Mouse (Mus musculus): ENCODE measurements around the gene Treml4. TPM values are rescaled to one million over a fixed set of nuclear protein-coding genes. Genes with fewer than 3 reads are reported as not detected.
"Not testable (repeated sequence)": the region's sequence is repeated elsewhere in the genome, so short reads cannot be mapped to it uniquely, and the experiment has no call there.

Gene Treml4
- polyA plus RNA-seq, 1 experiment, result 0.63 TPM

DNA sequence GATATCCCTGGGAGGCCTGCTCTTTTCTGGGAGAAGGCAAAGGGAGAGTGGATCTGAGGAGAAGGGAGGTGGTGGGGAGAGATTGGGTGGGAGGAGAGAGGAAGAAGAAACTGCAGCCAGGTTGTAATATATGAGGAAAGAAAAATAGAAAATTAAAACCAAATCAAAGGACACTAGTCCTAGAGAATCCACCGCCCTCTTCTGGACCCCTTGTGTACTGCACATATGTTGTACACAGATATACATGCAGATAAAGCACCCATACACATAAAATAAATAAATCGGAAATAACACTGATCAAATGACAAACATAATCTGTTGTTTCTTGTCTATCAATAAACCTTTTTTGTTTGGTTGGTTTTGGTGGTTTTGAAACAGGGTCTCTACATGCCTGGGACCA, 23.2 kb downstream of the Treml4 start:
- H3K4me3 ChIP-seq (ENCODE audit: insufficient read depth, low read length), result no peak overlapping the region
- TF ChIP-seq POLR2A (IDR thresholded peaks at IDR 0.05; ENCODE audit: borderline replicate concordance, low read depth, low read length), result no peak
- no peak for TF ChIP-seq CTCF (IDR thresholded peaks at IDR 0.05; ENCODE audit: low read depth, low read length)
- H3K27ac ChIP-seq (ENCODE audit: insufficient read depth, low read depth, low read length), result no peak overlapping the region
- H3K4me1 ChIP-seq (ENCODE audit: control insufficient read depth, insufficient read depth, low read length), result peaks cover 12% of the 10 kb centered on the region

DNA sequence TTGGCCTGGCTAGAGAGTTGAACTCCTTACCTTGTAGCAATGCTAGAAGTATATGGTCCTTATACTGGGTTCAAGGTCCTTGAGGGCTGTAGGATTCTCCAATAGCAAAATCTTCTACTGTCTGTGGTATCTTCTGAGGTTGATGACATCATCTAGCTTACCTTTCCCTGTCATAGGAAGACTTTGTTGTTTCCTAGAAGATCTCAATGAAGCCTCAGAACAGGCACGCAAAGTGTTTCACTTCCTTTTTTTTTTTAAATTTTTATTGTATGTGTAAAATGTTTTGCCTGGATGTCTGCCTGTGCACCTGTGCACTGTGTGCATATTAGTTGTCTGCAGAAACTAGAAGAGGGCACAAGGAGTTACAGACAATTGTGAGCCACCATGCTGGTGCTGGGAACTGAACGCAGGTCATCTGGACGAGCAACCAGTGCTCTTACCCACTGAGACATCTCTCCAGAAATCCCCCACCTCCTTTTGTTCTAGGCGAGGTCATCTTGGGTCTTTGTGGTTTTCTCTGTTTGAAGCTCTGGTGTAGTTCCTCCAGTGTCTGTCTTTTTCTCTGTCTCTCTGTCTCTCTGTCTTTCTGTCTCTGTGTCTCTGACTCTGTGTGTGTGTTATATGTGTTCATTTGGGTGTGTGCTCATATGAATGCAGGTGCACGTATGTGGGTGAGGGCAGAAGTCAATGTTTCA, 29.6 kb downstream of the Treml4 start:
- Histone ChIP-seq H3K4me3 (ENCODE audit: insufficient read depth, low read length) (no peak overlapping the region), H3K27ac (ENCODE audit: insufficient read depth, low read depth, low read length) (no peak overlapping the region), H3K4me1 (ENCODE audit: control insufficient read depth, insufficient read depth, low read length) (peaks cover 10% of the 10 kb centered on the region)
- TF ChIP-seq POLR2A (IDR thresholded peaks at IDR 0.05; ENCODE audit: borderline replicate concordance, low read depth, low read length), result no peak
- no peak for TF ChIP-seq CTCF (IDR thresholded peaks at IDR 0.05; ENCODE audit: low read depth, low read length)

DNA sequence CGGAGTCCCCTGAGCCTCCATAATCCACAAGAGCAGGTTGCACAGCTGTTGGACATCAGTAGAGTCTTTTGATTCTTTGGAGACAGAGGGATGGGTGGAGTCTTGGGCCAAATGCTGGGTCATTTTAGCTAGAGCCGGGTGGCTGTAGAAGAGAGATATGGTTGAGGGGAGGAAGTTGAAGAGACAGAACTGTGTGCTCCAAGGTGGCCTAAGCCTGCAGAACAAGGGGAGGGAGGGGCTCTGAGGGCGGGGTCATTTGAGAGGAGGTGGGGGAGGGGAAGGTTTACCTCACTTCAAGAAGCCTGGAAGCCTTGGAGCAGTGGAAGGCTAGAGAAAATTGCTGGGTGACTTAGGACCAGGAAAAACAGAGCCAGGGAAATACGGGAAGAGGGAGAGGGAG, 35.1 kb downstream of the Treml4 start, which contains the start of gene Treml2:
Gene Treml2 (plus strand): TSS at position 296 of the 400 bp plus-strand sequence.
- Histone ChIP-seq H3K4me1 (ENCODE audit: control insufficient read depth, insufficient read depth, low read length) (peaks cover 18% of the 10 kb centered on the region), H3K27ac (ENCODE audit: insufficient read depth, low read depth, low read length) (no peak within 1 kb of the TSS), H3K4me3 (ENCODE audit: insufficient read depth, low read length) (no peak within 1 kb of the TSS)
- TF ChIP-seq CTCF (IDR thresholded peaks at IDR 0.05; ENCODE audit: low read depth, low read length) (no peak), POLR2A (IDR thresholded peaks at IDR 0.05; ENCODE audit: borderline replicate concordance, low read depth, low read length) (no peak)

DNA sequence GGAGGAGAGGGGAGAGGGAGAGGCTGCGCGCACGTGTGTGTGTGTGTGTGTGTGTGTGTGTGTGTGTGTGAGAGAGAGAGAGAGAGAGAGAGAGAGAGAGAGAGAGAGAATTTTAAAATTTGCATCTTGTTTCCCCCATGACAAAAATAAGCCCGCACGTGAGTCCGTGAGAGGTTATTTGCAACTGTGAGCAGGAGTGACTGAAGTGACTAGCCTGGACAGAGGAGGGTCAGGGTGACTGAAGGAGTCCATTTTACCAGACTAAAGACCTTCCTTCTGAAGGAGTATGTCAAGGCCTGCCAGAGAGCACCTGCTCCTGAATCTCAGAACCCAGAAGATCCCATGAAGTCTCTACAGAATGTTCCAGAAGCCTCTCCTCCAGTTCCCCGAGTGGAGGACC, 35.7 kb downstream of the Treml4 start:
- no peak overlapping the region for H3K4me3 ChIP-seq (ENCODE audit: insufficient read depth, low read length)
- no peak overlapping the region for H3K27ac ChIP-seq (ENCODE audit: insufficient read depth, low read depth, low read length)
- TF ChIP-seq CTCF (IDR thresholded peaks at IDR 0.05; ENCODE audit: low read depth, low read length), result no peak
- TF ChIP-seq POLR2A (IDR thresholded peaks at IDR 0.05; ENCODE audit: borderline replicate concordance, low read depth, low read length), result no peak
- H3K4me1 ChIP-seq (ENCODE audit: control insufficient read depth, insufficient read depth, low read length), result peaks cover 17% of the 10 kb centered on the region

DNA sequence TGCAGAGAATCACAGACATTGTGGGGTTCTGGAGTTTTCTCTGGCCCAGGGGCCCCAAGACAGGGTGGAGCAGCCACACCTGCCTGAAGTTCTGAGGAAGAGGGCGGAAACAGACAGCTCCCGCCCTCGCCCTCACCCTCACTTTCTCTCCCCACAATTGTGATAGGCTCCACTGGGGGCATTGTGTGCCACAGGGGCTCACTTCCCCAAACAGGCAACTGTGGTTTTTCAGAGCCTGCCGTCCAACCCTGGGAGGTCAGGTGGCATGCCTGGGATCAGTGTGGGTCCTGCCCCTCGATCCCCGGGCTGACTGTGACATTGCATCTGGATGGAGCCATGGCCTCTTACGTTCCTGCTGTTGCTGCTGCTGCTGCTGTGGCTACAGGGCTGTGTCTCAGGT, 36.1 kb downstream of the Treml4 start:
- no peak overlapping the region for H3K27ac ChIP-seq (ENCODE audit: insufficient read depth, low read depth, low read length)
- H3K4me3 ChIP-seq (ENCODE audit: insufficient read depth, low read length), result no peak overlapping the region
- no peak for TF ChIP-seq CTCF (IDR thresholded peaks at IDR 0.05; ENCODE audit: low read depth, low read length)
- no peak for TF ChIP-seq POLR2A (IDR thresholded peaks at IDR 0.05; ENCODE audit: borderline replicate concordance, low read depth, low read length)
- H3K4me1 ChIP-seq (ENCODE audit: control insufficient read depth, insufficient read depth, low read length), result peaks cover 17% of the 10 kb centered on the region

DNA sequence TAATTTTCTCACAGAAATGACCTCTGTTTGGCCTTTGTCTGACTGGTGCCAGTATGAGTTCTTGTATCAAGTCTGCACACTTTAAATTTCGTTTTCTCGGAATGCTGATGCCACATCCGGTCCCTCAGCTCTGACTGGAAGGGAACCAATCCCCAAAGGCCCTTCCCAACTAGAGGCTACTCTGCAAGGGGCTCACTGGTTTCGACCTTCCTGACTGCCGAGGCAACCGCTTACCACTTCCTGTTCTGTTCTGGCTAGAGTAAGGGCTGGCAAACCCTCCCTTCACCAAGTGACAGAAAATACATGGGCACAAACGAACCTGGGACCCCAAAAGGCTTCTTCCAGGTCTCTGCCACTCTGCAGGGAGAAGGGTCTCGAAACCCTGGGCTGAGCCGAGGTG, 36.8 kb downstream of the Treml4 start:
- Histone ChIP-seq H3K4me1 (ENCODE audit: control insufficient read depth, insufficient read depth, low read length) (peaks cover 17% of the 10 kb centered on the region), H3K4me3 (ENCODE audit: insufficient read depth, low read length) (no peak overlapping the region), H3K27ac (ENCODE audit: insufficient read depth, low read depth, low read length) (no peak overlapping the region)
- TF ChIP-seq CTCF (IDR thresholded peaks at IDR 0.05; ENCODE audit: low read depth, low read length), result no peak
- no peak for TF ChIP-seq POLR2A (IDR thresholded peaks at IDR 0.05; ENCODE audit: borderline replicate concordance, low read depth, low read length)

DNA sequence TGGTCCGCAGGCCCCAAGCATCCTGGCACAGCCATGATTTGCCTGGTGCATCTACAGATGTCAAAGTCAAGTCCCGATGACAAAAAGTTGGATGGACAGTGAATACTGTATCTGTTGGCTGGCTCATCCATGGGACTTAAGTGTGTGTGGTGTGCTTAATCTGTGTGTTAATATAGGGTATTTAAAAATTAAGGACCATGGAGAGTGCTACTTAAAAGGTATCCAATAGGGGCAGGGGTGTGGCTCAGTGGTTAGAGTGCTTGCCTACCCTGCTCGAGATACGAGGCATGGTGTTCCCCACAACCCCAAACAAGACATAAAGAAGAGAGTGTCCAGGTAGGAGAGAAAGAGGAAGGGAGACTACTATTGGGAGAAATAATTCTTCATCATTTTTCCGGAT, 37.7 kb downstream of the Treml4 start:
- TF ChIP-seq POLR2A (IDR thresholded peaks at IDR 0.05; ENCODE audit: borderline replicate concordance, low read depth, low read length) (no peak), CTCF (IDR thresholded peaks at IDR 0.05; ENCODE audit: low read depth, low read length) (no peak)
- Histone ChIP-seq H3K27ac (ENCODE audit: insufficient read depth, low read depth, low read length) (no peak overlapping the region), H3K4me1 (ENCODE audit: control insufficient read depth, insufficient read depth, low read length) (peaks cover 14% of the 10 kb centered on the region), H3K4me3 (ENCODE audit: insufficient read depth, low read length) (no peak overlapping the region)

DNA sequence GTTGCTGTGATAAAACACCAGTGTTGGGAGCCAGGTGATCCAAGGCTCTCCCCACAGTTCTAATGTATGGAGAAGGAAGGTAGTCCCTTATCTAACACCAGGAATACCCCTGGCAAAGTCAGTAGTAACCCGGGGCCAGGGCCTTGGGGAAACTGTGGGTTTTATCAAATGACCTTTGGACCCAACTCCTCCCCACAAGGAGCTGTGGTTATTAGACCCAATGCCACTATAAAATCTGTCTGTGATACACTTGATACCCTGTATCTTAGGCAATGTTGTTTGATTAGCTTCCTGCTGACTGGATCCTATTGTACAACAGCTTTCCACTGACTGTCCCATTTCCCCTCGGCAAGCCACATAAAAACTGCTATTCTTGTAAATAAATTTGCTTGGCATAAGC, 48.0 kb downstream of the Treml4 start:
- no peak overlapping the region for H3K4me3 ChIP-seq (ENCODE audit: insufficient read depth, low read length)
- peaks cover 11% of the 10 kb centered on the region for H3K4me1 ChIP-seq (ENCODE audit: control insufficient read depth, insufficient read depth, low read length)
- TF ChIP-seq CTCF (IDR thresholded peaks at IDR 0.05; ENCODE audit: low read depth, low read length) (no peak), POLR2A (IDR thresholded peaks at IDR 0.05; ENCODE audit: borderline replicate concordance, low read depth, low read length) (no peak)
- H3K27ac ChIP-seq (ENCODE audit: insufficient read depth, low read depth, low read length), result no peak overlapping the region

DNA sequence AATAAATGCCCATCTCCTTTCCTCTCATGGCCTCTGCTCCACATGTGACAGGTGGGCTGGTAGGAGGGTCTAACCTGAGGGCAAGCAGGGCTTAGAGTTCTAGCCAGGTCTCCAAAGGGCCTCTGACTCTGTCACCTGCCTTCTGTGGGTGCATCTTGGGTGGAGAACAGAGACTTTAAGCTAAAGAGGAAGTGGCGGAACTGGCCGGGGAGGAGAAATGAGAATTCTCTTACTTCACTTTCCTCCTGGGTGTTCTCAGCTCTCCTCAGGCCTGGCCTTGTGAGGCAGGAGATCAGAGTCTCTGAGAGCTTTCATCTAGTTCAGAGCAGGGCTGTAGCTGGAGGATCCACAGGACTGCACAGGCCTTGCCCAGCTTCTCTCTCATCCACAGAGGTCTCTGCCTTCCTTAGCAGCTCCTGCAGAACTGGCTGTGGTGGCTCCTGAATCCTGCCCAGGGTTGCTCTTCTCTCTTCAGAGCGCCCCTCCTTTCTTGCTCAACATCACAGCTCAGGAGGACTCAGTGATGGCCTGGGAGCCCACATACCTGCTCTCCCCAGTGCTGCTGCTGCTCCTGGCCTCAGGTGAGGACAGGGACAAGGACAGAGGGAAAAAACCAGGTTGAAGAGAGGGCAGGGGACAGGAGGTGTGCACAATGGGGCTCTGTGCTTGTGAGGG, 51.9 kb downstream of the Treml4 start, which contains the start of gene B430306N03Rik:
Gene B430306N03Rik (plus strand): TSS at position 237 of the 675 bp plus-strand sequence.
- not testable (repeated sequence) for H3K27ac ChIP-seq (ENCODE audit: insufficient read depth, low read depth, low read length)
- peaks cover 16% of the 10 kb centered on the region for H3K4me1 ChIP-seq (ENCODE audit: control insufficient read depth, insufficient read depth, low read length)

DNA sequence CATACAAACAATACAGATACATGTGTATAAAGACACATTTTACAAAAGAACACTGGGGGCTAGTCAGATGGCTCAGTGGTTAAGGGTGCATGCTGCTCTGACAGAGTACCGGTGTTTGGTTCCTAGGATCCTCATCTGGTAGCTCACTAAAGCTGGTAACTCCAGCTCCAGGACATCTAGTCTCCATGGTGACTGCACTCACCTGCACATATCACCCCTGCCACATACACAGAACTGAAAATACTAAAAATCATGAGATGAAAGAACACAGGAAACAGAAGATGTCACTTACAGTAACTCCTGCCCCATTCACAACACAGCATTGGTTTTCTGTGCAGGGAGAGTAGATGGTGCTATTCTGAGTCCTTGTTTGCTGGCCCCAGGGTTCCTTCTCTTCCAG, 54.6 kb downstream of the Treml4 start:
- no peak overlapping the region for H3K27ac ChIP-seq (ENCODE audit: insufficient read depth, low read depth, low read length)
- TF ChIP-seq CTCF (IDR thresholded peaks at IDR 0.05; ENCODE audit: low read depth, low read length) (no peak), POLR2A (IDR thresholded peaks at IDR 0.05; ENCODE audit: borderline replicate concordance, low read depth, low read length) (no peak)
- H3K4me3 ChIP-seq (ENCODE audit: insufficient read depth, low read length), result no peak overlapping the region
- peaks cover 31% of the 10 kb centered on the region for H3K4me1 ChIP-seq (ENCODE audit: control insufficient read depth, insufficient read depth, low read length)

More for the DNA sequence above, 51.9 kb downstream of the Treml4 start, which contains the start of gene B430306N03Rik:
- H3K4me3 ChIP-seq (ENCODE audit: insufficient read depth, low read length), result not testable (repeated sequence)
